Mouse (Mus musculus) lung, adult 2 months (tissue): ENCODE results near the gene Gas2.

Experiments used
- CTCF ChIP-seq: fragments of 200-500 bp; IDR thresholded peaks from 2 replicates; pipeline ENCODE4 v1.5.1; 2011; ENCODE audit warnings: mild to moderate bottlenecking, low read length, control low read depth; ENCODE audit not compliant: insufficient read depth
- POLR2A ChIP-seq: fragments of 200-500 bp; IDR thresholded peaks from 2 replicates; pipeline ENCODE4 v1.6.1; 2011; ENCODE audit warnings: low read depth, mild to moderate bottlenecking, control low read depth, low read length, borderline replicate concordance; ENCODE audit errors: extremely low read depth

DNA sequence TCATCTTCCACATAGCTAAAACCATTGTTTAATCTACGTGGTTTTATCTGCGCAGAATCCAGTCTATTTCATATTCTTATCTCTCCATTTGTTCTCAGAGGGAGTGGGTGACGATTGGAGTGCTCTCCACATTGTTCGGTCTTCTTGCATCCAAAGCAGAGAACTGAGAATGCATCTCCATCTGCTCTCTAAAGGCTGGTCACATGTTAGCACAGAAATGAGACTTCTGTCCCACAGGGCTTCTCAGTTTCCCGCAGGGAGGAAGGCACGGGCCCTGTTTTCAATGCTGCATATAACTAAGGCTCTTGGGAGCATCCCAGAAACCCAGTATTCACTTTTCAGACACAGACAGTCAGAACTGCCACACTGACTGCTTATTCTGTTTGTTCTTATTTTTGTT, 123.9 kb downstream of the Gas2 start:
- TF ChIP-seq POLR2A (no peak), CTCF (no peak)
